Mouse (Mus musculus) spleen, postnatal 4 days (tissue): Measurements from ENCODE around the gene Urah.
A peak's percentile ranks its signal among the peaks of the same experiment; 100 is the strongest.

Experiments
- DNase-seq, 2 experiments: peaks; one replicate each; pipeline ENCODE4 v3.0.0; 2022; ENCODE audit warnings: low spot score in 2 of 2

Gene Urah

DNA sequence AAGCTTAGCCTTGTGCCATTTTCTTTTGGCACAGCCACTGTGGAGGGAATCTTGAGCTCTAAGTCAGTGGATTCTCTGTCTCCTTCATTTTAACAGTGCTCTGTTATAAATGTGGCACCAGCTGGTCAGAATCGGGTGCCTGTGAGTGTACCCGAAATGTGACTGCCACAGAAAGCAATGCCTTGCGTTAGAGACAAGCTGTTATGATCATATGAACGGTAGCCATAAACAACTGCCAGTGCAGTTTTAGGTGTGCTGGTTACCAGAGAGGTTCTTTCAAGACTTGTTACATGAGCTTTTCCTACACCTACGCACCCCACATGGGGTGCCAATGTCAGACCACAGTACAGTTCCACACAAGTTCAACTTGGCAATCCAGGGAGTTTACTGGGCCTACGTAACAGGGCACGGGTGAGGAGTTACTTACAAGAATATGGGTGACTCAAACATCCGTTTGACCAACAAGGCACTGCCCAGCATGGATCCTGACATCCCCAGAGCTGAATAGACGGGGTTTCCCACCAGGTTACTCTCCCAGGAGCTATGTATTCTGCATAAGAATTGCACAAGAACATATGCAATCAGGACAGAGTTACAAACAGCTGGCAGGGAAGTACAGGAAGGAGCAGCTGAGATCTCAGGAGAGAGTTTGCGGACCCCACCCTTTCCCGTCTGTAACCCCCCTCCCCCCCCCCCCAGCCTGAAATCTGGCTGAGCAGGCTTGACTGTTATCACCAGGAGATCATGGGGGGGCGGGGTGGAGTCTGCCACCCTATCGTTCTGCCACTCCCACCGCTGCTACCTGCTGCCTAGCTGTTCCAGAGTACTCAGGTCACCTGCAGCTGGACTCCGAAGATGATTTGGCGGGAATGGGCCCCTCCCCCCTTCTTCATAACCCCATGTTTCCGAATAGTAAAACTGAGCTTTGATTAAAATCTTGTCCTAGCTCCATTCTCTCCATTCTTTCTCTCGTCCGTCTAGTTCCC lies 6.2 kb downstream of the Urah start:
- DNase-seq = no peak

- no peak for DNase-seq
These were observed 9.0 kb downstream of the Urah start for GRCm38 (mm10) chr7:140843806-140844205.

DNA sequence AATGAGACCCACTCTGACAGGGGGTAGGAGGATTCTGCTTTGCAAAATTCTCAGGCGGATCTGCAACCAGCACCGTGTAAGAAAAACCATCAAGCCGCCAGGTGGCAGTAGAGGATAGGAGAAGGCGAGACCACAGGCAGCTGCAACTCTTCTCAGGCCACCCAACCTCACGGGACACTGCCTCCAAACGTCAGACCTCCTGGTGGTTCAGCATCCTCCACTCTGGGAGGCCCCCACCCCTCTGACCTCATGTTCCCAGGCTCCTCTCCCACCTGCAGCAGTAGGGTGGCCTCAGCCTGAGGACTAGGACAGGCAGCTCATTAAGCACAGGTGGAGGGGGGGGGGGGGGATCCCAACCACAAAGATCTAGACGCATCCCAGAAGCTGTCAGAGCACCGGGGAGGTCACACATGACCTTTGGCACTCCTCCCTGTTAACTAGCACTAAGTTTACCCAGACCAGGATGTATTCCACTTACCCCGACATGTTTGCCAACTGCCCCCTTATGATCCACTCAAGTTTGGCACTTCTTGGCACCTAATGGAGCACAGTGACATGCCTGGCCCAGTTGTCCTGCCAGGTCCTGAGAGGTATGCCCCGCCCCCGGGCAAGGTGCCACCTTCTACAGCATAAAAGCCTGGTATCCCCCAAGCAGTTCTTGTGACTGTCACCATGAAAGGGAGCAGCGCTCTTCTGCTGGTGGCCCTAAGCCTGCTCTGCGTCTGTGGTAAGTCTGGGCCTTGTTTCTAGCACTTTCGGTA lies 10.3 kb downstream of the Urah start, which contains the start of gene Scgb1c1:
TSS of gene Scgb1c1 (plus strand) at position 643 of the 761 bp plus-strand sequence.
- DNase-seq = peak; percentile 87 to 97

DNA sequence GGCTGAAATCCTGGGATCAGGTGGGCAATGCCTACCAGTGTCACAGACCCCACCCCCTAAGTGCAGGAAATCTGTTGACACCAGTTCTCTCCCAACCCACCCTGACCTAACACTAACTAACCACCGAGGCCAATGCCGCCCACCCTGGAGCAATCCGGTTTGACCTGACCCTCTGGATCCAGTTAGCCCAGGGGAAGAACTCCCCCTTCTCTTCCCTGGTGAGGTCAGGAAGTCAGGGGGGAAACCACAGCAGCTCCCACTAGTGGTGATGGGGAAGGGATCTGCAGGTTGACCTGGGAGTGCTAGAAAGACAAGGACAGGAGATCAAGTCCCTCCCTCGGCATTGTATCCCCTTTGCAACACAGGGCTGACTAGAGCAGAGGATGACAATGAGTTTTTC lies 10.9 kb downstream of the Urah start:
- DNase-seq = no peak

DNA sequence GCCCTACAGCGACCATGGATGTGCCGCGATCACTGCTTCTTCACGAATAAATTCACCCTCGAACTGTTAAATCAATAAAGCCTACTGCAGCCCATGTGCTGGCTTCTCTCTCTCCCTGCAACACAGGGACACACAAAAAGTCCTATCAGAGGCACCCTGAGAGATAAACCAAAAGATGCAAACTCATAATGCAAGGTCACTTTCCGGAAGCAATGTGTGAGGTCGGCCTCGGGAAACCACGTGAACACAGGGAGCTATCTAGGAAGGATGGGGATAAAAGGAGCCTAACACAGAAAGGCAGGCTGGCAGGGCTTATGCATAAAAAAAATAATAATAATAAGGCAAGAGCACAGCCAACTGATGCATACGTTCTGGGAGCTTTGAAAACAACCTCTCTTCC lies 11.9 kb downstream of the Urah start:
- DNase-seq = no peak

DNA sequence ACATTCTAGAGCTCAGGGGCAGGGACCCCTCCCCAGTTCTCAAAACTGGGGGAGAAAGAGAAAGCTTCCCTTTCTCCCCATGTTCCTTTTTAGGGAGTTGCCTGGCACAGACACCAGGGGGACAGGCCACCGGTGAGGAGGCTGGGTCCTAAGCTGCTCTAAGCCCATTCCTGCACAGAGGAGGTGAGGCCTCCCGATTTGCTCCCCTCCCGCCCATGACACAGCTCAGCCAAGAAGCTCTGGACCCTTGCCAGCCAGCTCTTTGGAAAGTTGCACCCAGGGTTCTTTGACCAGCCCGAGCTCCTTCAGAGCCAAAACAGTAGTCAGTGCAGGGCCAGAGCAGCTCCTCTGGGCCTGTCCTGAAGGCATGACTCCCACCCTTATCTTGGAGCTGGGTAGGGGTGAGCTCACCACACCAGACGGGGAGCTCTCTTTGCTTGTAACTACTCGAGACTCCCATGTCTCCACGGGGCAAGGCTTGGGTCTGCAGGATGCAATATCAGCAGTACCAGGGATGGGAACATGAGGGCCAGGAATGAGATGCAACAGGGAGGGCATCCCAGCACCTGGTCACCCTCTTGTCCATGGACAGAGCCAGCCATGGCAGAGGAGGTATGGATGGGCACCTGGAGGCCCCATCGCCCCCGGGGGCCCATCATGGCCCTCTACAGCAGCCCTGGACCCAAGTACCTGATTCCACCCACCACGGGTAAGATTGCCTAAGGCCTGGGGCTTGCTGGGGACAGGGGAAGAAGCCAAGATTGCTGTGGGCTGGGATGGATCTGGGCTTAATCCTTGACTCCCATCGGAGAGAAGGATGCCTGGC lies 13.2 kb downstream of the Urah start, which contains the start of gene Odf3:
TSS of gene Odf3 (plus strand) at position 51 of the 826 bp plus-strand sequence.
- DNase-seq = no peak

- no peak for DNase-seq
These were observed 13.8 kb downstream of the Urah start for GRCm38 (mm10) chr7:140848591-140848990.

DNA sequence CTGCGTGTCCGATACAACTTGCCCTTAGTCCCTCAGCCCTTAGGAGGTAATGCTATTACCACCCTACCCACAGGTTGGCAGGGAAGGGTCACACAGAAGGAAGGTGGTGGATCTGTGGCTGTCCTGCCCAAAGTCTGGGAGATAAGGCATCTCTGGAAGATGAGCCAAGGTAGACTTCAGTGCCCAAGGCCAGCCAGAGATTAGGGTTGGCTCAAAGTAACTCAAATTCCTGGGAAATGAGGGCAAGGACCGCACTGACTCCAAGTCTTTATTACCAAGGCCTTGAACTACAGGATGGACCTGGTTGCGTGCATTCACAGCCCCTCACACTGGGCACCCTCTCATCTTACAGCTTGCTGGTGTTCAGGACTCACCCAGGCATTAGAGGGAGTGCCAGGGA lies 17.1 kb downstream of the Urah start:
- DNase-seq = no peak

- peak in 1 of 2 experiments; percentile 59 for DNase-seq
These were observed 18.6 kb downstream of the Urah start for GRCm38 (mm10) chr7:140853386-140853785.

GRCm38 (mm10) chr7:140854483-140854882 lies 19.7 kb downstream of the Urah start:
- peak in 1 of 2 experiments; percentile 57 for DNase-seq

DNA sequence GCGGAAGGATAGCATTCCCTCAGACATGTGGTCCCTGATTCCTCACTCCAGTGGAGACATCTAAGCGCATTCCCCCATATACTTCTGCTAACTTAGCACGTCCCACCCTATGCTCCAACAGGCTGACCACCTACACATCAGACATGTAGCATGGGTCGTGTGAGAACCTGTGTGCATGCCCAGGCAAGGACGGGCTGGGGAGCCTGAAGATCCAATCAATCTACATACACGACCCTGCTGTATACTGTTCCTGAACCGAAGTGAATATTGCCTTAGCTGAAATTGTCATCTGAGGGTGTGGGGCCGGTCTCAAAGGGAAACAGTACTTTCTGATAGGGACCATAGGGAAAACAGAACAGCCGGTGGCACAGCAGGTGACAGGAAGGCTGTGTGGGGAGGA lies 20.4 kb downstream of the Urah start:
- DNase-seq = peak in 1 of 2 experiments; percentile 60

GRCm38 (mm10) chr7:140855860-140856784 lies 21.3 kb downstream of the Urah start, which contains the start of gene Gm45785:
TSS of gene Gm45785 (minus strand) at chr7:140856331.
- peak; percentile 75 to 85 for DNase-seq

DNA sequence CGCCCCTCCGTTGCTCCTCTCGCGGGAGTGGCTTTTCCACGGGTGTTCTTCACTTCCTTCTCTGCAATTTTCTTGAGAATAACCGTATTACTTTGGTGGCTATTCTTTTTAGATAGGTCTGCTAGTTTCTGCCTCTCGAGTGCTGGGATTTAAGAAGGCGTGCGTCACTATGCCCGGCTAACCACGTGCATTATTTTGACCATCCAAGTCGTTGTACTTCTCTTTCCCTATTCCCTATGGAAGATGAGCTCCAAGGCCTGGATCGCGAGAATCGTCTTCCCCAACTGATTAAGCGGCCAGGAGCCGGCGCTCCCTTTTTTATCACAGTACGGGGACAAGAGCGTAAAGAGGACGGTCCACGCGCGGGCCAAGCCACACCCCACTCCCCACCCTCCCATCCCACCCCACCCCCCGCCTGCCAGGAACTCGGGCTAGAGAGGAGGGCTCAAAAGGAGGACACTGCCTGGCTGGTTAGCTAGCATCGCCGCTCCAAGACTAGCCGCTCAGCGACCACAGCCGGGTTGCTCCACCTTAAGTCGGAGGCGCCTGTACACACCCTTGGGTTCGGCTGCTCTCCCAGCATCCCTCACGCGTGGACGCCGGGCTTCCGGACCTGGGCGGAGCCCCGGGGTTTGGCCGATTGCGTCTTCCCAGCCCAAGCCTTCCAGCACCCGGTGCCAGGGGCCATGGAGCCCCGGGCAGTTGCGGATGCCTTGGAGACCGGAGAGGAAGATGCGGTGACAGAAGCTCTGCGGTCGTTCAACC lies 22.1 kb downstream of the Urah start, which contains the start of gene Ric8a:
TSS of gene Ric8a (plus strand) at position 173 of the 765 bp plus-strand sequence.
- DNase-seq = peak; percentile 89 to 94

- peak in 1 of 2 experiments; percentile 71 for DNase-seq
These were observed 23.0 kb downstream of the Urah start, which contains the start of gene Bet1l for GRCm38 (mm10) chr7:140857550-140858505. TSS of gene Bet1l (minus strand) at chr7:140857577.

DNA sequence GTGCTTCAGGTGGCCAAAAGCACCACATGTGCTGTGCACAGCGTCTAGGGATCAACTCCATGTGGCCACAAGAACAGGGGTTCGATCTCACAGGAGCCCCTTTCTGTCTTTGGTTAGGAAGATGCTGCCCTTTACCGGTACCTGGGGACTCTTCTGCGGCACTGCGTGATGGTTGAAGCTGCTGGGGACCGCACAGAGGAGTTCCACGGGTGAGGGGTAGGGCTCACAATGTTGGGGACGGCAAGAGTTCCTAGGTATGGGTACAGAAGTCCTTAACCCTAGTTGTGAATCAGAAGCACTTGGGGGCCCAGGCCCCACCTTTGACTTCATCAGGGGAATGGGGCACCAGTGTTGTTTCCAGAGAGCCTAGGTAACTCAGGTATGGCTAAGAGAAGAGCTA lies 23.9 kb downstream of the Urah start:
- DNase-seq = peak in 1 of 2 experiments; percentile 66

- no peak for DNase-seq
These were observed 25.2 kb downstream of the Urah start for GRCm38 (mm10) chr7:140859997-140860396.

- peak in 1 of 2 experiments; percentile 60 for DNase-seq
These were observed 25.9 kb downstream of the Urah start for GRCm38 (mm10) chr7:140860728-140861127.

DNA sequence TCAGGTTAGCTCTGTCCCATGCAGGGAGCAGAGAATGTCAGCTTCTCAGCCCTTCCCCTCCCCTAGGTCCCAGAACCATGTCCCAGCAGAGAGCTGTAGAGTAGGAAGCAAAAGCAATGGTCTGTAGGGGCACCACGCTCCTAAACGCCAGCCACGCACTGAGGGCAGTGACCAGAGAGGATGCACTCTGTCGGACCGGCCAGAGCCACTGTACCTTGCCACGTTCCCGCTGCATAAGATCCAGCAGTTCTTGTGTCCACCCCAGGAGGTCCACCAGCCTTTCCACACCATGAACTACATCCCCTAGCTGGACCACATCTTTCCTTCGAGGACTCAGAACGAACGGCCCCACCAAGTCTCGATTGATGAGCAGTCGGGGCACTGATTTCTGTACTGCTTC lies 29.9 kb downstream of the Urah start:
- DNase-seq = no peak
